Mouse (Mus musculus) CD4-positive, CD25-positive, alpha-beta regulatory T cell, adult 2 months (primary cell): ENCODE data around the gene Vdac1.
"Not testable (repeated sequence)": the region's sequence is repeated elsewhere in the genome, so short reads cannot be mapped to it uniquely, and the experiment has no call there.

ENCODE experiments used
- DNase-seq: peaks from one replicate; pipeline ENCODE4 v3.0.0-alpha.2; 2012; ENCODE audit warnings: low read depth, low spot score

Gene Vdac1

GRCm38 (mm10) chr11:52343162-52343561 is 17.5 kb upstream of the Vdac1 start:
- peak; percentile 90 for DNase-seq

- peak; percentile 41 for DNase-seq
Observed at GRCm38 (mm10) chr11:52344991-52345777, 15.5 kb upstream of the Vdac1 start.

GRCm38 (mm10) chr11:52345939-52346634 is 14.6 kb upstream of the Vdac1 start:
- peak; percentile 94 for DNase-seq

- DNase-seq = peak; percentile 75
Observed at GRCm38 (mm10) chr11:52346635-52347005, 14.0 kb upstream of the Vdac1 start.

GRCm38 (mm10) chr11:52348156-52348555 is 12.5 kb upstream of the Vdac1 start:
- DNase-seq = no peak

- peak; percentile 74 for DNase-seq
Observed at GRCm38 (mm10) chr11:52348724-52349123, 11.9 kb upstream of the Vdac1 start.

- peak; percentile 87 for DNase-seq
Observed at GRCm38 (mm10) chr11:52350924-52351323, 9.7 kb upstream of the Vdac1 start.

- DNase-seq = no peak
Observed at GRCm38 (mm10) chr11:52352271-52352670, 8.4 kb upstream of the Vdac1 start.

GRCm38 (mm10) chr11:52354644-52355043 is 6.0 kb upstream of the Vdac1 start:
- no peak for DNase-seq

- DNase-seq = no peak
Observed at GRCm38 (mm10) chr11:52355601-52356000, 5.1 kb upstream of the Vdac1 start.

- DNase-seq = not testable (repeated sequence)
Observed at GRCm38 (mm10) chr11:52357091-52357490, 3.6 kb upstream of the Vdac1 start.

- no peak for DNase-seq
Observed at GRCm38 (mm10) chr11:52358520-52358919, 2.1 kb upstream of the Vdac1 start.

- no peak for DNase-seq
Observed at GRCm38 (mm10) chr11:52359686-52360470, 782 bp upstream of the Vdac1 start.

GRCm38 (mm10) chr11:52361287-52361921 is 744 bp downstream of the Vdac1 start:
- no peak for DNase-seq

GRCm38 (mm10) chr11:52364376-52364775 is 3.7 kb downstream of the Vdac1 start:
- no peak for DNase-seq

GRCm38 (mm10) chr11:52365143-52365542 is 4.5 kb downstream of the Vdac1 start:
- no peak for DNase-seq

- DNase-seq = no peak
Observed at GRCm38 (mm10) chr11:52366358-52366757, 5.7 kb downstream of the Vdac1 start.

GRCm38 (mm10) chr11:52368176-52368985 is 7.7 kb downstream of the Vdac1 start:
- peak; percentile 22 for DNase-seq

- DNase-seq = no peak
Observed at GRCm38 (mm10) chr11:52369252-52370134, 8.8 kb downstream of the Vdac1 start.

GRCm38 (mm10) chr11:52370135-52370452 is 9.4 kb downstream of the Vdac1 start:
- no peak for DNase-seq
